Mouse (Mus musculus) ZHBTc4 (cell line): ENCODE measurements around the gene Spata2.

Source experiments
- DNase-seq: peaks from one replicate; pipeline ENCODE4 v3.0.0-alpha.2; 2011; ENCODE audit warnings: low read depth, low spot score

Spata2 gene

DNA sequence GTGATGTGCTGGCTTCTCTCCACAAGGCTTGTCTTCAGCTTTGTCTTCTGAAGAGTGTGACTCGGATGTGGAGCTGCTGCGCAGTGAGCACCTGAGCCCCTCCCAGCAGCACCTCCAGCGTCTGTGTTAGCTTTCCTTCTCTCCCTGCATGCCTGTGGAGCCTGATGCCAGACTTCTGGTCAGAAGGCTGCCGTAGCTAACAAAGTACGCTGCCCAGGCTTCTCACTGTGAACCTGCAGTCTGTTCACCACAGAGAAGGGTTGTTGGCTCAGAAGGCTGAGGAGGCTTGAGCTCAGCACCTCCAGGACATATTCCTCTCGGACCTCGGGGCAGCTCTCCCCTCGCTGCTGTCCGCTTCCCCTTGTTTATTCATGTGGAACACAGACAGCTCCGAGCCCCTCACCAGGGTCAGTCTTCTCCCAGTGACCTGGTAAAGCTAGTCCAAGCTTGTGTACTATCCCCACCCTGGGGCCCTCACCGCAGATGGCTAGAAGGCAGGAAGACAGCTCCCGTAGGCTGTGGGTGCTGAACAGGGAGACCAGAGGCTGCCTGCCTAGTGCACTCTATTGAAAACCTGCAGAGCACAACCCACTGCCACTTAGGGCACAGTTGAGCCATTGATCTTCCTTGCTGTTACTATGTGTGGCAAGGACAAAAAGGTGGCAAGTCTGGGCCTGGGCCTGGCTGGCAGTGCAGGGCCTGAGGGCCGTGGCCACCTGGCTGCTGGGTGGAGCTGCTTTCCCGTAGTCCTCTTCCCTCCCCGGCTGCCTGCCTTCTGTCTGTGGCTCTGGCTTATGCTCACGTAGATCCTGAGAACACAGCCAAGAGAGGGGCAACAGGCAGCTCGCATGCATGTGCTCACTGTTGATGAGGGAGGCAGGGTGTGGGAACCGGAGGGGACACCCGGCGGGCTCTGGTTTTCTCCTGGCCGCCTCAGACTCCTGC, 43.1 kb downstream of the Spata2 start:
- no peak for DNase-seq

DNA sequence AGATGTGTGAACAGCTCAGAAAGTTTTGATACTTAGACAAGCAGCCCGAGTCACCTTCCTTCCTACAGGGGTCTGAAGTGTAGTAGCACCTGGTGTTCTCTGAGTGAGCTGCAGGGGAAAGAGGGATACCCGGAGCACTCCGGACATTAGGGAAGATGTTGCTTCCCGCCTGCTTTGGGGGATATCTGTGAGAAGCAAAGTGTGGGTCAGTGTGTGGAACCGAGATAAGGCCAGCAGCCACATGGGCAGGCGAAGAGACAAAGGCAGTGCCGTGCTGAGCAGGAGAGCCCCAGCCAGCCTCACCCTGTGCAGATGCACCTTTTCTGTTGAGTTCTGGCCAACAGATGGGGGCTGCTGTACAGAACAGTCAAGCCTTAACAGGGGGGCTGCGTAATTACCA, 45.1 kb downstream of the Spata2 start:
- no peak for DNase-seq

DNA sequence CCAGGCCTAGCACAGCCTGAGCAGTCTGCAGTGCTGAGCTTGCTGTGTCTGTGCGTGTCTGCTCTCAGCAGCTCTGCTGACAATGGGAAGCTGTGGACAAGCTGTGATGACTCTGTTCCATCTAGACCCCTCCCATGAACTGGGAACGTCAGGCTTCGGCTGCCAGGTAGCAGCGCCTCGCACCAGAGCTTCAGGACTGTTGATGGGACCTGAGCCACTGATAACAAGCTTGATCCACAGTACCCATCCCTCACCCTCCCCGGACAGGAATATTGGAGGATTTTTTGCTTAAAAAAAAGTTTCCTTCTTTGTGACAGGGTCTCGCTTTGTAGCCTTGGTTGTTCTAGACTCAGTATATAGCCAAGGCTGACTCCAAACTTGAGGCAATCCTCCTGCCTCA, 45.5 kb downstream of the Spata2 start:
- no peak for DNase-seq

DNA sequence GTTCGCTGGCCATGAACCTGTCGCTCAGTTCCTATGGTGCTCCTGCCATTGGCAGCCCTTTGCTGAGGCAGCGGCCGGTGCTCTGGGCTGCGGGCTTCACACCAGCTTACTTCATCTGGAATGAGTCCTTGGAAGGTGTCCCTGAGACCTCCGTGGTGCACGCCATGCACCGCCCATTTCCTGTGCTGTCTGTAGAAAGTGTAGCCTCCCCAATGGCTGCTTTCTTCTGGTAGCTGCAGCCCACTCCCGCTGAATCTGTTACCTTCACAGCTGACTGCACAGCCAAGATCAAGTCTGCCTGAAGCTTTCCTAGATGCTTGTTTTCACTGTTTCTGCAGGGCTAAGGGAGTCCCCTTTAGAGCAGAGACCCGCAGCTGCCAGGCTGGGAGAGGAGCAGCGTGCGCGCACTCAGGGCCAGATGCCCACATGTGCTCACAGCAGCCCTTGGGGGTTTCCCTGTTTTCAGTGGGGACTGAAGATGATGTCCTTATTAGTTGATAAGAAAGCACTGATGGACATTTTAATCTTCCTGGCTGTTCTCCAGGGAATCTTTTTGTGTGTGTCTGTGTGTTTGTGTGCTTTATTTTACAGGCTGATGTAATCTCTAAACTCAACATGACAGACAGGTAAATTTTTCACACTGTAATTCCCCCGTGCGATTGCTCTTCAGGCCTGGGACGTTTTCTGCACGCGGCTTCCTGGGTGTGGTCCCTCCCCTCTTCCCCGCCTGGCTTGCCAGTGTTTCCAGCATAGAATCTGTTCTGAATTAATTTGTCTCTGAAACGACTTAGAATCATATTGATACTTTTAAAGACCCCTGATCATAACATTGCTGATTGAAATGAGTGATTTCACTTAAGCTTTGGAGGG, 46.5 kb downstream of the Spata2 start:
- DNase-seq: peak; percentile 53

DNA sequence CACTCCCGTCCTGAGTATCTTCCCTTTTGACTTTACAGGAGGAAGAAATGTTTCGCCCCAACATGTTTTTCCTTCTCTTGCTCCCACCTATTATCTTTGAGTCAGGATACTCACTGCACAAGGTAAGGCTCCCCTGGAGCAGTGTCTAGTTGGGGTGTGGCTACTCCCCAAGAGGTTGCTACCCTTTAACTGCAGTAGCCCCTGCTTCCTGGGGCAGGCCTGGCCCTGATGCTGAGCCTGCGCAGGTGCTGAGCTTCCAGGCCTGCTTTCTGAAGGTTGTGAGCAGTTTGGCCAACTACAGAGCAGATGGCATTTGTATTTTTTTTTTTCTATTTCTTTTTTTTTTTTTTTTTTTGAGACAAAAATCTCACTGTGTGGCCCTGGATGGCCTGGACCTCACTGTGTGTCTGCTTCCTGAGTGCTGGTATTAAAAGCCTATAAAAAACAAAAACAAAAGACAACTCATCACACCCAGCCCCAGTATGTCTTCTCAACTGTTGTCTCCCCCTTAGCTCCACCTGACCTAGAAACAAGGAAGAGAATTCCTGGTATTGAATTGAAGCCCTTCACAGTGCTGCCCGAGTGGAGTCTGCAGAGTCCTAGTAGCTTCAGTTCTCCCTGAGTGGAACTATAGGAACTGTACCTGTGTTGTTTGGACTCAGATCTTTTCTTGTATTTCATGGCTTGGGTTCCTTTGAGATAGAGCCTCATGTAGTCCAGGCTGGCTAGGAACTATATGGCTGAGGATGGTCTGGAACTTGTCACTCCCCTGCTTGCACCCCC, 49.1 kb downstream of the Spata2 start:
- no peak for DNase-seq

DNA sequence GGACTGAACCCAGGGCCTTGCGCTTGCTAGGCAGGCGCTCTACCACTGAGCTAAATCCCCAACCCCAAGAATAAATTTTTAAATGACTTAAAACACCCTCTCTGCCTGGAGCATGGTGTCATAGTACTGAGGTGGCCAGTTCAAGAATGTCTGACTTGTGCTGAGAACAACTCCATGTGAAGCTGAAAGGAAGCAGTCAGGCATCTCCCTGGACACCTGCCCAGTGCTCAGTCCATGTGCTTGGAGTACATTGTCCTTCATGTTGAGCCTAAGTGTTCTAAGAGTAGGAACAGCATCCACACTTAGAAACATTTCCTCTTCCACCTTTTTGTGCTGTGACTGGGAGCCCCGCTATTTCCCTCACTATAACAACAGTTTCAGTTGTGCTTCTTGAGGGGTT, 53.3 kb downstream of the Spata2 start:
- no peak for DNase-seq

DNA sequence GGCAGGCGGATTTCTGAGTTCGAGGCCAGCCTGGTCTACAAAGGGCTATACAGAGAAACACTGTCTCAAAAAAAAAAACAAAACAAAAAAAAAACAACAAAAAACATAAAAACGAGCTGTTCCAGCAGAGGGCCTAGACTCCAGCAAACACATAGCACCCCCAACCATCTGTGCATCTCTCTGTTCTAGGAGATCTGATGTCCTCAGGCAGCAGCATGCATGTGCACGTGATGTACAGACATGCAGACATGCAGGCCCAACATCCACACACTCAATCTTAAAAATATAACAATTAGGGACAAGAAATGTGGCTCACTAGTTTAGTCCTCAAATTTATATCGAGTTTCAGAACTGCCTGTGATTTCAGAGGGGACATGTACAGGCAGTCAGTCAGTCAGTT, 56.3 kb downstream of the Spata2 start:
- no peak for DNase-seq

DNA sequence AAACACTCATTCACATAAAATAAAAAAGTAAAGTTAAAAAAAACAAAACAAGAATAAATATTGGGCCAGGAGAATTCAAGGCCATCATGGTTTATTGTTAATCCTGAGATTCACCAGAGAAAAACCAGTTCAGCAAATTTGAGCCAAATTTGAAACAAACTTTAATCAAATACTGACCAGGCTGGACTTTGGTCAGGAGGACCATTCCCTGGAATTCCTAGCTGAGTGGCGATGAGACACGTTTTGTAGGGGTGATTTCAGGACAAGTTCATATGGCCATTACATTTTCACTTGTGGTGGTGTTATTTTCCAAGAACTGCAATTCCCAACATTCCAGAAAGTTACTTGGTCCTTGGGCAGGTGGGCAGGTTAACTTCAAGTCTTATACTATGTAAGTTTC, 57.1 kb downstream of the Spata2 start:
- no peak for DNase-seq

DNA sequence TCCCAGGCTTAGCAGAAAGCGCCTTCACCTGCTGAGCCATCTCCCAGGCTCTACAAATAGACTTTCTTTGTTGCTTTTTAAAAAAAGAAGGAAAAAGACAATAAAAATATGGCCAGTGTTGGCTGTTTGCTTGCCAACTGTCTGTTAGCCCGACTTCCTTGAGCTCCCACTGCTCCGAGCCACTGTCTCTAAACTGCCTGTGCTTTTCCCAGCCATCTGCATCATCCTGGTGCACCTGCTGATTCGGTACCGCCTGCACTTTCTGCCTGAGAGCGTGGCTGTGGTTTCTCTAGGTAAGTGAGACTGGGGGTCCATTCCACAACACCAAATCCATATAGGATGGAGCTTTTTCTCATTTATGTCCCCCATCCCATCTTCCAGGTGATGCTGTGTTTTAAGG, 58.1 kb downstream of the Spata2 start:
- DNase-seq: no peak

DNA sequence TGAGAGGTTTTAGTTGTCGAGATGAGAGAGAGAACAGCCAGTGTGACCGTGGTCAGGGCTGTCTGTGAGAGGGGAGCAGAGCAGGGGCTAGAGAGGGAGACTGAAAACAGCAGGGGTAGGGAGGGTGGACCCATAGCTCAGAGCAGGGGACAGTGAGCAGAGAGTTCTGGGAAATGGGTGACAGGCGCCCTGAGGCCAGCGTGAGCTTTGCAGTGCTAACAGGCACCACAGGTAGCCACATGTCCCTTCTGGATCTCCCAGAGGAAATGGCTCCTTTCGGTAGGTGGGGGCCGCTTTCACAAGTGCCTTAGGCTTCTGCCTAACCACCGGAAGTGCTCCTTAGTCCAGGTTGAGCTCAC, 61.3 kb downstream of the Spata2 start:
- peak; percentile 45 for DNase-seq
